Mouse (Mus musculus) lung, postnatal 4 days (tissue): ENCODE measurements around the gene Doc2b.

Experiments used
- DNase-seq, 2 experiments: peaks; one replicate each; pipeline ENCODE4 v3.0.0; 2021

Doc2b gene

DNA sequence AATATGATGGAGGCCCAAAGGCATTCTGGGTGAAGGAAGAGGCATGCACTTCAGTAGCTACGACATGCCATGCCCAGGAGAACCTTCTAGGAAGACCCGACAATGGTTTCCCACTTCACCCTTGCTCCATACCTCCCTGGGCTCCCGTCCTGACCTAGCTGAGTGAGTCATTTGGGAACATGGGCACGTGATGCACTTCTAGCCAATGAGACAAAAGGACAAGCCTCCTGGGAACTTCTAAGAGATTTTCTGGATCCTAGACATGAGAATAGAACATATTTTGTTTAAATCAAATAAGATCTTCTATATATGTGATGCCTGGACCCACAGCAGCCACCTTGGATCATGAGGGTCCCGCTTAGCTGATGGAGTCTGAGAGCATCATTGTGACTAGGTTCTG lies 3.3 kb downstream of the Doc2b start:
- no peak for DNase-seq

DNA sequence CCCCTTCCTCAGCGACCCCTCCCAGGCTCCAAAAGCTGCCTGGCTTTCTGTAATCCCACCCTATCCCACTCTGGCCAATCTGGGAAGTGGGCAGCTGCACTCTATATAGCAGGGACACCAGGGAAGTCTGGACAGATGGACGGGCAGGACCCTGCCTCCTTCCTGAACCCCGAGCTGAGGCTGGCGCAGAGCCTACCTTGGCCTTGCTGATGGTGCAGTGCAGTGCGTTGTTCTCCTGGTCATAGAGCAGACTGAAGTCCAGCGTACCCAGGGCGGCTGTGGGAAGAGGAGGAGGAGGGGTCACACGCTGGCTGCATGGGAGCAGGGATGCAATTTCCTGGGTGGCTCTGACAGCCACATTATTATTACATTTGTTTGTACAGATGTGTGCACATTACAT lies 10.0 kb downstream of the Doc2b start:
- no peak for DNase-seq

DNA sequence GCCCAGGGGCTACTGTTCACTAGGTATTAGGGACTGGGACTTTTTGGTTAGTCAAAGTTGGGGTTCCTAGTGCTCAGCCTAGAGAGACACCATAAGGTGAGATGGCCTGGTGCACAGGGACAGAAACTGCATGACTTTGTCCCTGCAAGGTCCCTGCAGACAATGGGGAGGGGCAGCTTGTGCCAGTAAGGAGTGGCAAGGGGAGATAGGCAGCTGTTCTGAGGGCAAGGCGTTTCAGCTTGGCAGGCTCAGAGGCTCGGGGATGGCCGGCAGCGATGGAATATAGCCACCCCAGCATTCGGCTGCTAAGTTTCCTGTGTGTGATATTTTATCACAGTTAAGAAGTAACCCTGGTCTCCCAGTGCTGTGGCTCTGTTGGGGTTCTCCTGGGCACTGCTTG lies 12.1 kb downstream of the Doc2b start:
- DNase-seq, result peak in 1 of 2 experiments; percentile 16

DNA sequence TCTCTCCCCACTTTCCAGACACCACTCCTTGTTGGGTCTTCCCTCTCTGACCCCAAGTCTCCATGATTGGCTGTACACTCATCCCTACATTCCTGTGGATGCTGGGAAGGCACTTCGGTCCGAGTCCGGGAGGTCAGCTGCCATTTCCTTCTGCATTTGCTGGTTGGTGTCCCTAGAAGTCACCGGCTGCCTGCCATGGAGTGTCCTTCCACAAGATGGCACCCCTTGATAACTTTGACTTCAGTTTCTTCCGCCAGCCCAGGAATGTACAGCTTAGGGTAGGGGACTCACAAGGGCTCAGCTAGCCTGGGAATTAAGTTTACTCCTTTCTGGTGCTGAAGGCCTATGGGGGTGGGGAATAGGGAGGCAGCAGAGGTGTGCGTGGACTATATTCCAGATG lies 13.9 kb downstream of the Doc2b start:
- peak; percentile 75 to 85 for DNase-seq

DNA sequence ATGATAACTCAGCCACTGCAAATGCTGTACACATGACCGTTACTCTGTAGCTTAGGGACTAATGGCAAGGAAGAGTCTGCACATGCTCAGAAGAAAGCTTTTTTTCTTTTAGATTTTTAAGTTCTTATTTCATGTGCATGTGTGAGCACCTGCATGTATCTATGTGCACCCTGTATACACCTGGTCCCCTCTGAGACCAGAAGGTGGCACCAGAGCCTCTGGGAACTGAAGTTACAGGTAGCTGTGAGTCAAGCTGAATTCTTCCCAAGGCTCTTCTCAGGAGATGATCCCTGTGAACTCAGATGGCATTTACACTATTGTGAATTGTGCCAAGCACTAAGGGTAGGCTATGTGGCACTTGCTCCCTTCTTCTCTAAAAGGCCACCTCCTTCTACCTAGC lies 19.9 kb downstream of the Doc2b start:
- DNase-seq, result no peak

DNA sequence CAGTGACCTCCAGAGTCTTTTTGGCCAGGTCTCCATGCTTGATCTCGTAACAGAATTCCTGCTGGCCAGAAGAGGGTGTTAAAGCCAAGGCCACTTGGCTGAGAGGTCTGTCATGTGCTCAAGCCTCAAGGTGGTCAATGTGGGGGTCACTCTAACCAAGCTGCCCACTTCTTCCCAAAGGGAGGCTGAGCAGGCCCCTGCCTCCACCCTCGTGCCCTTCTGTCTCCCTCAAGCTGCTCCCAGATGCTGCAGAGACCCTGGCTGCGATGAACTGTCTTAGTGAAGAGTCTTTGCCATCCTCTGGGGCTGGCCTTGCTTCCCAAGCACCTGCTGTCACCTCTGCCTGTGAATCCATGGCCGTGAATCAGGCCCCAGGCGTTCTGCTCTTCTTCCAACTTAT lies 23.3 kb downstream of the Doc2b start:
- DNase-seq, result no peak

DNA sequence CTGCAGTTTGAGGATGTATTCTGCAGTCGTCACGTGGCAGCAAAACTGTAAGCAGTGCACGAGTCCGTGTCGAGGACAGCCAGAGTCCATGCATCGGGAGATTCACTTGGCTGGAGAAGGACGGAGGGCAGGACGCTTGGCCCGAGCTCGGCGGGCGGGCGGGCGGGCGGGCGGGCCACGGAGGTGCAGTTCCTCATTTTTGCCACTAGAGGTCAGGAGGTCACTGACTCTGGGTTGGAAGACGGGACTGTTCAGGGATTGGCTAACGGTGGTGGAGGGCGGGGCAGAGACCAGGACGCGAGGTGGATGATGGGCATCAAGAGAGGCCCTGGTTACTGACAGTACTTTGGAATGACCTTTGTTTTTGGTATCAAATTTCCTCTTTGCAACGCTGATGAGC lies 26.6 kb downstream of the Doc2b start:
- DNase-seq, result peak; percentile 89 to 90

DNA sequence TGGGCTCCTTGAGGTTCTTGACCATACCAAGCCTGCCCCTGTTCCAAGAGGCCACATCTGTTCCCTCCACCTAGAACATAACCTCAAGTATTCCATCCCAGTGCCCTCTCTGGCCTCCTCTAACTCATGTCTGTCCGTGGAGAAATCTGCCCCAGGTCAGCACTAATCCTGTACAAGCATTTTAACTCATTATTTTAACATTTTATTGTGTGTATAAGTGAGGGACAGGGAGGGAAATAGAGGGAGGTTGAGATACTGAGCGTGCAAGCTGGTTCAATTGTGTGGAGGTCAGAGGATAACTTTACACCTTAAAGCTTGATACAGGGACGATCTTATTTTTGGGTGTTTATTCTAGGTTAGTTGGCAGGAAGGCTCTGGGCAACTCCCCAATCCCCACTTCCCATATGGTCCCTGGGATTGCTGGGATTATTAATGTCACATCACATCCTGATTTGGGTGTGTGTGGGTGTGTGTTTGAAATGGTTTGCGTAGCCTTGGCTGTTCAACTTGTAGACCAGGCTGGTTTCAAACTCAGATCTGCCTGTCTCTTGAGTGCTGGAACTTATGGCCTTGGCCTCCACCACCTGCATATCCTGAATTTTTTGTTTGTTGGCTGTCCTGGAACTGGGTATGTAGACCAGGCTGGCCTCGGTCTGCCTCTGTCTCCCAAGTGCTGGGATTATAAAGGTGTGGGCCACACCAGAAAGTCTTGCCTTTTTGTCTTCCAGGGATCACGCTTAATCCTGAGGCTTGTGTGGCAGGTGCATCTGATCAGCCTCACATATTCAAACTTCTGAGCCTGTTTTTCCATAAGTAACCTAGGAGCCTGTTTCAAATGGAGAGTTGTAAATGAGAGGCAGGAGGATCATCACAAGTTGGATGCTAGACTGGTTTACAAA lies 27.5 kb downstream of the Doc2b start:
- no peak for DNase-seq

DNA sequence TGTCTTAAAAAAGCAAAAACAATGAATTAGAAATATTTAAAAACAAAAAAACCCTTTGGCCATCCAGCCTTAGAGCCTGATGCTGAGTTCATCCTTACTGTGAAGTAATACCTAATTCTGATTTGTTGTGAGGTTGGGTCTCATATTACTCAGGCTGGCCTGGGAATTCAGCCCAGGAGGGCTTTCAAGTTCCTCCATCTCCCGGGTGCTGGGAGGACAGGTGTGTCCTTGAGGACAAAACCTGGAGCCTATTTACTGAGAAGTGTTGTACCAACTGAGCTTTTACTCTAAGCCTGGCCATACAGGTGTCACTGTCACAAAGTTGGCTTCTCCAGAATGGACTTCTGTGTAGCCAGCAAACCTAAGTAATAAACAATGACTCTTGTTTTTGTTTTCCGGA lies 28.8 kb downstream of the Doc2b start:
- no peak for DNase-seq

DNA sequence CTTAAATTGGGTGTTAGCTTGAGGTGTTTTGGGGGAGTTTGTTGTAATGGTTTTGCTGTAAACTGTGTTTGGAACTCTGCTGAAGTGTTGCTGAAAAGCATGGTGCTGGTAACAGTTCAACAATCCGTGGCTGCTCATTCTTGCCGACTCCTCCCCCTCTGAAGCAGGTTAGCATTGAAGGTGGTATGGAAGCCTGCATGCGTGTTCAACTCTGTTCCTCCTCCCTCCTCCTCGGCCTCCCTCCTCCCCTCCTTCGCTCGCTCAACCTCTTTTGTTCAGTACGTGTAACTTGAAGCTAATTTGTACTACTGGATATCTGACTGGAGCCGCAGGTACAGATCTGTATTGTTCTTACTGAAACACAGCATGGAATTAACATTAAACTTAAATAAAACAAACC lies 30.7 kb downstream of the Doc2b start:
- no peak for DNase-seq

DNA sequence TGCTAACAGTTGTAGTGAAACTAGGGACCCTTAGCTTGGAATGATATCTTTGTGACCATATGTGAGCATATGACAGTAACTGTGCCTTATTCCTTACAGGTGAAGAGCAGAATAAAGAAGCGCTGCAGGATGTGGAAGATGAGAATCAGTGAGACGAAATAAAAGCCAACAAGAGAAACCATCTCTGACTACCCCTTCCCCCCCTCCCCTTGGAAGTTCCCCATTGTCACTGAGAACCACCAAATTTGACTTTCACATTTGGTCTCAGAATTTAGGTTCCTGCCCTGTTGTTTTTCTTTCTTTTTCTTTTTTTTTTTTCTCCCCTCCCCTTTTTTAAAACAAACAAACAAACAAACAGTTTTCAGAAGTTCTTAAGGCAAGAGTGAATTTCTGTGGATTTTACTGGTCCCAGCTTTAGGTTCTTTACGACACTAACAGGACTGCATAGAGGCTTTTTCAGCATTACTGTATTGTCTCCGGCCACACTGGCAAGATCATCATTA lies 31.3 kb downstream of the Doc2b start:
- DNase-seq, result no peak

DNA sequence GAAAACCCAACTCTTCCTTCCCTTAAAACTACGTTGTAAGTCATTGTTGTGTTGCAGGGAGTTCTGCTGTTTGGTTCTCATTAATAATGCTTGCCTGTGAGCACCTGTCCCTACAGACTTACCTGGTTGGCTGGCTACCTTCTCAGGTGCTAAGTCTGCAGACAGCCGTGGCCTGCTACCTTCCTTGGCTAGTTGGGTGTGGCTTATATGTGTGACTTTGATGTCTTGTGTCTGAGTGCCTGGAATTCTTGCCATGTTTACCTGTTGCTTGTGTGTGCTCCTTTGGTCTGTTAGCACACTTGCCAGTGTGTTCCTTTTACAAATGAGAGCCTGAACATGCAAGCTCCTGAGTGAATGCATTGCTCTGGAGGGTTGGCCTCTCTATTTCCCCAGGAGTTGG lies 33.1 kb downstream of the Doc2b start:
- no peak for DNase-seq

DNA sequence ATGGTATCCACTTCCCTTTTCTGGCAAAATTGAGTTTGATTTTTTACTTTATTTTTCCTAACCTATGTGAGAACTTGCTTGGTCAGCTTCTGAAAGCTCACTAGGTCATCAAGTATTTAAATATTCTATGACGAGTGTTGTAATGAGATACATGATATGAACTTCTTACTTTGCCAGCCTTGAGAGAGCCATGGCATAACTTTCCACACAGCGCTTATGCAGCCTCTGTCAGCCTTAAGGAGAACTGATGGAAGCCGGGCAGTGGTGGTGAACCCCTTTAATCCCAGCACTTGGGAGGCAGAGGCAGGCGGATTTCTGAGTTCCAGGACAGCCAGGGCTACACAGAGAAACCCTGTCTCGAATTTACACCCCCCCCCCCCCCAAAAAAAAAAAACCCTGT lies 35.1 kb downstream of the Doc2b start:
- DNase-seq, result no peak

DNA sequence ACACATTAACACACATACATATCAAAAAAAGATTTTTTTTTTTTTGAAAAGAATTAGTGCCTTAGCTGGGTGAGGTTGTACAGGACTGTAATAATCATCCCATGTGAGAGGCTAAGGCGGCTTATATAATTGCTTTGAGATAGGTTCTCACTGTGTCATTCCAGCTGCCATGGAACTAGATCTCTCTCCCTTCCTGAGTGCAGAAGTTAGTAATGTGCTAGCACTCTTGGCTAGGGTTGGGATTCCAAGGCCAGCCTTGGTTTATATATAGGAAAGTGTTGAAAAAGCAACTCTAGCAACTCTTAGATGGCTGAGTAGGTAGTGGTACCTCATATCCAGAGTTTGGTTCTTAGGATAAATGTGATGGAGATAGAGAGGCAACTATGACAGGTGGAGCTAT lies 37.3 kb downstream of the Doc2b start:
- no peak for DNase-seq

DNA sequence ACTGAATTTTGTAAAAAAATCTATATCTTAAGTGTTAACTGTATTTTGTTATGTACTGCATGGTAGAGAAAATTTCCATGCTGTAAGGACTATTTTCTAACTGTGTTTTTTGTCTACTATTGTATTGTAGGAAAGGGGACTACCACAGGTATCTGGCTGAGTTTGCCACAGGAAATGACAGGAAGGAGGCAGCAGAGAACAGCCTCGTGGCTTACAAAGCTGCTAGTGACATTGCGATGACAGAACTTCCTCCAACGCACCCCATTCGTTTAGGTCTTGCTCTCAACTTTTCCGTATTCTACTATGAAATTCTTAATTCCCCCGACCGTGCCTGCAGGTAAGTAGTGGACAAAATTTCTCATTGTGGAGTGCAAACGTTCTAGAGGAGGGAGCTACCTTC lies 39.2 kb downstream of the Doc2b start:
- DNase-seq, result no peak

DNA sequence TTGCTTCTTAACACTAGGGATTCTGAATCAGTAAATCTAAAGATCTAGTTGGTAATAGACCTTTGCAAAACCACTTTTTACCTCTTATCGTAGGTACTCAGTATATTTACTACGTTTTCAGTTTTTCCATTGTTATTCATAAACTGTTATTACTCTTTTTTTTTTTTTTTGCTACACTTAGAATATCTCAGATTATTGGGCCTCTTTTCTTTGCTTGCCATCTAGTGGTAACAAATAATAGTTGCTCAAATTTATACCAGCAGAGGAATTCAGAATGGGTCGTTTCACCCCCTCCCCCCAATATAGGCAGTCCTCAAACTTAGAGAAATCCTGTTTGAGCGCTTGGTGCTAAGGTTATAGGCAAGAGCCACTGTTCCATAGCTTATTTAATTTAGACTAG lies 44.8 kb downstream of the Doc2b start:
- DNase-seq, result no peak

DNA sequence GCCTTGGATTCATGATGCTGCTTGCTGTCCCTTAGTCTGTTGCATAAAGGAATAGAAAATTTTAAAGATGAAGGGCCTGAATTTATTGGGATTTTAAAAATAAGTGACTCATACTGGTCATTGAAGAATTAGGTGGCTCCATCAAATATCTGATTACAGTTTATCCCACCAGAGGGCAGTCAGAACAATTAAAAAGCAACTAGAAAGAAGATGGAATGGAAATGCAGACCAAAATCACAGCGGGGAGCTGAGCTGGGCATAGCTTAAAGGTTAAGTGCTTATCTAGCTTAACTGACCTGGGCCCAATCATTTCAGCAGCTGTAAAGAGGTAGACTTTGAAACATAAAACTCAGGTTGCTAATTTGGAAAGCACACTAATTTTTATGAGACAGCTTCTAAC lies 45.3 kb downstream of the Doc2b start:
- DNase-seq, result no peak

DNA sequence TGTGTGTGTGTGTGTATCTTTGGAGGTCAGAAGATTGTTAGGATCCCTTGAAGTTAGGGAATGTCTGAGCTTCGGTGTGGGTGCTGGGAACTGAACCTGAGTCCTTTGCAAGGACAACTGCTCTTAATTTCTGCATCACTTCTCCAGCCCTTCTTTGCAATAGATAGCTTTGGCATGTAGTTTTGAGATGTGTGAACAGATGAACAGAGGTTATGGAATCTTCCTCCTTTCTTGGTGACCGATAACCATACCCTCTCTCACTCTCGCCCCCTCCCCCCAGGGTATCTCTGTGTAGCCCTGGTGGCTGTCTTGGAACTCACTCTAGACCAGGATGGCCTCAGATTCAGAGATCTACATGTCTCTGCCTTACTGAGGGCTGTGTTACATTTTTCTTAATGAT lies 51.1 kb downstream of the Doc2b start:
- no peak for DNase-seq

DNA sequence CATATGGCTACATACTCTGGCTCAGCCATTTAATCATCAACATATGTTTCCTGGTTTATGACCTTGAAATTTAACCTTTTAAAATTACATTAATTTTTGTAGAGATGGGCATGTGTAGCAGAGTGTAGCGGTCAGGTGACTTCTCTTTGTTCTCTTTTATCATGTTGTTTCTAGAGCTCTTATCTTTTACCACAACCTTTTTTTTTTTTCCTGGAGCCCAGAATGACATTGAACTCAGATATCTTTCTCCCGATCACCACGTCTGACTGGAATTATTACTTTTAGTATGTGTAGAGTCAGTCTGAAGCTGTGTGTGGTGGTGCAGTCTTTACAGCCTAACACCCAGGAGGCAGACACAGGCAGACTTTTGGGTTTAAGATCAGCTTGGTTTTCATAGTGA lies 54.2 kb downstream of the Doc2b start:
- no peak for DNase-seq

DNA sequence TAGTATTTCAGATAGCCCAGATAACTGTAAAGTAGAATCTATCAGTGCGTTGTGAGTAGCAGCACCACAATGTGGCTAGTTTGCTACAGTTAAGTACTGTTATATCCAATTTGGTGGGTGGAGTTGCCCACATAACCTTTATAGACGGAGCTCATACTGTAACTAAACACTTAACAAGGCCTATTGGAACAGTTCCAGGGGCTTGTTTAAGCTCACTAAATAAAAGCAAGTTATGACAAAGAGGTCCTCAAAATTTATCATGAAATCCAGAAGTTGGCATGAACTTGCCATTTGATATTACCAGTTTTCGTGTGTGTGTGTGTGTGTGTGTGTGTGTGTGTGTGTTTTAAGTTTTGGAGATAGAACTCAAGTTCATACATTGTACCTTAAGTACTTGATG lies 55.6 kb downstream of the Doc2b start:
- no peak for DNase-seq

DNA sequence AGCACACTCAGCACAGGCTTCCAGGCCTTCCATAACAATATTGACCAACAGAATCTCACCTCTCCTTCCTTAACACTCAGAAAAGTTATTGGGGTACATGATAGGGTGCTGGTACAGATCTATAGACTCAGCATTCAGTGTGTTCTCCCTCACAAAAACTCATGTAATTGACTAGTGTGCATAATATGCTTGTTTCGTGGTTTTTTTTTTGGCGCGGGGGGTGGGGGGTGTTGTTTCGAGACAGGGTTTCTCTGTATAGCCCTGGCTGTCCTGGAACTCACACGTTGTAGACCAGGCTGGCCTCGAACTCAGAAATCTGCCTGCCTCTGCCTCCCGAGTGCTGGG lies 57.4 kb downstream of the Doc2b start:
- no peak for DNase-seq

DNA sequence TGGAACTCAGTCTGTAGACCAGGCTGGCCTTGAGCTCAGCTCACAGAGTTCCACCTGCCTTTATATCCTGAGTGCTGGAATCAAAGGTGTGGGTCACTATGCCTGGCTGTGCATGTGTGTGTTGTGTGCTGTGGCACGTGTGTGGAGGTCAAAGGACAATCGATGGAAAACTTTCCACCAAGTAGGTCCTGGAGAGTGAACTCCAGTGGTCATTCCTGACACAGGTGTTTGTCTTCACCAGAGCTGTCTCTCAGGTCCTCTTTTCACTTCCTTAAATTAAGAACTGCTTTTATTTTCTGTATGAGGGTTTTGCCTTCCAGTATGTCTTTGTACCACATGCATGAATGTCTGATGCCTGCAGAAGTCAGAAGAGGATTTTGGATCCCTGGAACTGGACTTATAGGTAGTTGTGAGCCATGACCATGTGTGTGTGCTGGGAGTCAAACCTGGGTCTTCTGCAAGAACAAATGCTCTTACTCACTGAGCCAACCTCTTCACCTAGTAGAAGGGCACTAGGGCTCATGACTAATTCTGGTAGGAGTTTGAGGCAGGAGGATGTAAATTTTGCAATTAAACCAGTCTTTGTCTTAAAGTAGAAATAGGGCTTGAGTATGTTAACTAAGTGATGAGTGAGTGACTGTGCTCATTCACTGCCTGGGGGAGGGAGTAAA lies 57.9 kb downstream of the Doc2b start:
- no peak for DNase-seq

DNA sequence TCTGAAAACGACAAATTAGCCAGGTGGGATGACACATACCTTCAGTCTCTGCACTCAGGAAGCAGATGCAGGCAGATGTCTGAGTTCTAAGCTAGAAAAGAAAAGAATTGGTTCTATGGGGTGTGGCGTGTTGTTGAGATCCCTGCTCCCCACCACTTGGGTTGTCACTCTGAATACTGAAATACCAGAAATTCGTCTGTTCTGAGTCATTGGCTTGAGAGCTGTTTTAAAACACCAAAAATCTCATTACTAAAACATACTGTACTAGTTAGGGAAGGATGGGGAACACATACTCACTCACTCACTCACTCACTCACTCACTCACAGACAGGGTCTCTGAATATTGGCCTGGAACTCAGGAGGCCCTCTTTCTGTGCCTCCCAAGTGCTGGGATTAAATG lies 58.9 kb downstream of the Doc2b start:
- DNase-seq, result no peak

DNA sequence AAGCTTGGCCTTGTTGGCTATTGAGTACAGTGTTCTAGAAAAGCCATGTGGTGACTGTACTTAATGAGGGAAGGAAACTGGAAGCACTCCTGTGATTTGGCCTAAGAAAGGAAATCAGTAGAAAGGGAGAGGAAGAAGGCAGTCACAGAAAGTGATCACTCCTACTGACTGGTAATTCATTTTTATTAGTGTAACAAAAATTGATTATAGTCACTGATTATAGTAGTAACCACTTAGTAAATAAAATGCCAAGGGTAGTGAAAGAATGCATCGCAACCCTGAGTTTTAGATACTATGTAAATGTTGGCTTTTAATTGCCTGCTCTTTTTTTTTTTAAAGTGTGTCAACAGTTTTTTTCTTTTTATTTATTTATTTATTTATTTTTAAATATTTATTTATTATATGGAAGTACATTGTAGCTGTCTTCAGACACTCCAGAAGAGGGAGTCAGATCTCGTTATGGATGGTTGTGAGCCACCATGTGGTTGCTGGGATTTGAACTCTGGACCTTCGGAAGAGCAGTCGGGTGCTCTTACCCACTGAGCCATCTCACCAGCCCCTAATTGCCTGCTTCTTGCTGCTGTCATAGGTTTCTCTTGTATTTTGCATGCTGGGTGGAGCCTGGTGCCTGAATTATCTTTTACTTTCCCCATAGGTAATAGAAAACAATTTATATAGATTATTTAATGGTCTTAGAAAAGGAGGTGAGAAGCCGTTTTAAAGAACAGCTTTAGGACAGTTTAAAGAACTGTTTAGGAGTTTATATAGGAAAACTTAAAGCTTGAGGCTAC lies 60.2 kb downstream of the Doc2b start:
- DNase-seq, result no peak
